Comparison of ENCODE assay signal across 8 mouse cellular contexts in the genomic region with DNA sequence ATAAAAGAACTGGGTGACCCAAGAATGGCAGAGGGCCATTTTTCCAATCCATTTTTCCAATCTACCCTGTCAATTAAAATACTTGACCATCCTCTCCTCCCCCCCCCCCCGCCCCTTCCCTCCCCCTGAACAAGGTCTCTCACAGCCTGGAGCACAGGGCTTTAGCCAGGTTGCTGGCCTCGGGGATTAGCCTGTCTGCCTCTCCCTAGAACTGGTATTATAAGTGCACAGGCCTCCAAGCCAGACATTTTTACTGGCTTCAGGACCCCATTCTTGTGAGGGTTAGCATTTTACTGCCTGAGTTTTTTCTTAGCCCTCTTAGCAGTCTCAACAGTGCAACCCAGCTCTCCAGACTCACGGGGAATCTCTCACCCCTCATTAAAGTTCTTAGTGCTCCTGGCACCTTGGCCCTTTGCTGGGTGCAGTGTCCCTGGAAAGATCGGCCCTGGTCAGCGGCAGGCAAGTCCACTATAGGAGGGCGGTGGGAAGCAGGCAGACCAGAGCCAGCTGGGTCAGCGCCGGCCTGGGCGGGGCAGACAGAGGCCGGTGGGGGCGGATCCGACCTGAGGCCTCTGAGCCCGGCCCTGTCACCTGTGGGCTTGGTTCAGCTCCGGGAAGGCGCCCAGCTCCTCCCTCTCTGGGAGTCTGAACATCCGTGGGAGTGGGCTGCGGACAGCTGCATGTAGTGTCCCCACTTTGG. TPM values are rescaled to one million over a fixed set of nuclear protein-coding genes. Genes with fewer than 3 reads are reported as not detected.
A peak's percentile ranks its signal among the peaks of the same experiment; 100 is the strongest.
DNase-seq lines count a peak whose midpoint lies in the region; ATAC-seq lines count a peak whose summit lies in the region.

A gene (plus strand): TSS at position 596 of the 700 bp plus-strand sequence.

- no peaks in the 10 kb centered on the region for H3K36me3 ChIP-seq in intestine, embryonic 14.5 days (ENCODE audit: control insufficient read depth, insufficient read depth, low read length)
- H3K36me3 ChIP-seq in liver, embryonic 13.5 days = no peaks in the 10 kb centered on the region
- H3K36me3 ChIP-seq in neural tube, embryonic 12.5 days = no peaks in the 10 kb centered on the region

- peak within 1 kb of the TSS; percentile 61 for H3K4me2 ChIP-seq in intestine, embryonic 14.5 days (ENCODE audit: low read length)
- H3K4me2 ChIP-seq in liver, embryonic 13.5 days = peak within 1 kb of the TSS; percentile 54
- peak within 1 kb of the TSS; percentile 53 for H3K4me2 ChIP-seq in neural tube, embryonic 12.5 days (replicated peaks)

- 4% methylated on average over 17 of the region's 17 CpGs for WGBS in intestine, embryonic 14.5 days
- WGBS in liver, embryonic 13.5 days (ENCODE audit: insufficient replicate concordance) = 10% methylated on average over 16 of the region's 17 CpGs
- 4% methylated on average over 16 of the region's 17 CpGs for WGBS in neural tube, embryonic 12.5 days

- DNase-seq in urinary bladder, adult 2 months (ENCODE audit: low spot score) = peak; percentile 22
- no peak for DNase-seq in urinary bladder, postnatal 10 days (ENCODE audit: low spot score)
- DNase-seq in intestine, embryonic 14.5 days (ENCODE audit: low spot score) = peak; percentile 63
- no peak for DNase-seq in liver, embryonic 13.5 days
- no peak for DNase-seq in B cell, adult 2 months
- no peak for DNase-seq in adrenal gland, adult 8-10 months

- peak within 1 kb of the TSS; percentile 28 for H3K4me3 ChIP-seq in intestine, embryonic 14.5 days (ENCODE audit: low read depth, low read length)
- H3K4me3 ChIP-seq in liver, embryonic 13.5 days (replicated peaks) = peak within 1 kb of the TSS; percentile 22
- peak within 1 kb of the TSS; percentile 11 for H3K4me3 ChIP-seq in neural tube, embryonic 12.5 days

- no peaks in the 10 kb centered on the region for H3K9me3 ChIP-seq in intestine, embryonic 14.5 days (ENCODE audit: control insufficient read depth, low read length)
- no peaks in the 10 kb centered on the region for H3K9me3 ChIP-seq in liver, embryonic 13.5 days (replicated peaks)
- H3K9me3 ChIP-seq in neural tube, embryonic 12.5 days = no peaks in the 10 kb centered on the region

- H3K9ac ChIP-seq in intestine, embryonic 14.5 days (ENCODE audit: low read length) = peak within 1 kb of the TSS; percentile 25; the same call in 1 of the 2 replicates
- no peak within 1 kb of the TSS for H3K9ac ChIP-seq in liver, embryonic 13.5 days
- H3K9ac ChIP-seq in neural tube, embryonic 12.5 days = no peak within 1 kb of the TSS

- 0 out of 2 replicates have a peak, but pooled peaks have one; percentile 75 for ATAC-seq in intestine, embryonic 14.5 days (replicated peaks; ENCODE audit: low FRiP score, low TSS enrichment, low read depth)
- ATAC-seq in liver, embryonic 13.5 days (ENCODE audit: low read depth) = no peak
- ATAC-seq in neural tube, embryonic 12.5 days (ENCODE audit: low FRiP score, low read depth) = no peak
- no peak for ATAC-seq in megakaryocyte, adult 5-6 weeks (ENCODE audit: poor library complexity, severe bottlenecking)

- H3K4me1 ChIP-seq in intestine, embryonic 14.5 days (replicated peaks; ENCODE audit: control insufficient read depth, insufficient read depth, low read length) = 0 out of 2 replicates have a peak, but pooled peaks cover 4% of the 10 kb centered on the region
- no peaks in the 10 kb centered on the region for H3K4me1 ChIP-seq in liver, embryonic 13.5 days (replicated peaks)
- H3K4me1 ChIP-seq in neural tube, embryonic 12.5 days = no peaks in the 10 kb centered on the region; the same call in 1 of the 2 replicates

- H3K27ac ChIP-seq in intestine, embryonic 14.5 days (ENCODE audit: low read depth) = no peak within 1 kb of the TSS
- H3K27ac ChIP-seq in liver, embryonic 13.5 days = no peak within 1 kb of the TSS
- H3K27ac ChIP-seq in neural tube, embryonic 12.5 days = no peak within 1 kb of the TSS

- no peaks in the 10 kb centered on the region for H3K27me3 ChIP-seq in intestine, embryonic 14.5 days (replicated peaks; ENCODE audit: control insufficient read depth, insufficient read depth, low read length)
- no peaks in the 10 kb centered on the region for H3K27me3 ChIP-seq in liver, embryonic 13.5 days
- H3K27me3 ChIP-seq in neural tube, embryonic 12.5 days (replicated peaks) = no peaks in the 10 kb centered on the region

RNA-seq across cellular contexts. Expression of the gene that starts here (rescaled TPM):
- 2.1 TPM in 2 replicates for polyA plus RNA-seq in urinary bladder, adult 2 months (2012; rRNA removed)
- 0.17 and 0.24 TPM in 2 replicates for polyA plus RNA-seq in intestine, embryonic 14.5 days (2014; fragmentation: Nextera tagmentation; extraction: Ambion mirVana)
- polyA plus RNA-seq in liver, embryonic 13.5 days (2015; fragmentation: Nextera tagmentation; extraction: Ambion mirVana) = 0.07 TPM in 1 of 2 replicates, not detected in the other
- polyA plus RNA-seq in neural tube, embryonic 12.5 days (2016; fragmentation: Nextera tagmentation; extraction: Ambion mirVana) = 0.45 and 0.46 TPM in 2 replicates
- not detected in 2 replicates for total RNA-seq in megakaryocyte, adult 5-6 weeks (2015)
- not detected in 2 replicates for total RNA-seq in megakaryocyte, adult 5-6 weeks (2017)
- under 1 TPM in 1 of 4 experiments, not detected in 3; 0.13 TPM for total RNA-seq in adrenal gland, adult 8-10 months (2022)

Comparison
In these comparisons a context has a peak if more than half of its experiments do, and no peak if none do; other contexts are left out.
1. Peak in DNase-seq, ATAC-seq, H3K4me3 ChIP-seq, H3K9ac ChIP-seq and H3K4me2 ChIP-seq in intestine, embryonic 14.5 days; RNA of the gene not detected or under 1 TPM.